Mouse (Mus musculus) midbrain, embryonic 15.5 days (tissue): Measurements from ENCODE around the gene C1qtnf6. TPM values are rescaled to one million over a fixed set of nuclear protein-coding genes. Genes with fewer than 3 reads are reported as not detected.
A peak's percentile ranks its signal among the peaks of the same experiment; 100 is the strongest.

Source experiments
- ATAC-seq: fragments of 200-750 bp; cut with Nextera tagmentation; replicated peaks from 2 replicates; pipeline ENCODE4 v1.8.0; 2017; ENCODE audit warnings: moderate TSS enrichment
- H3K27ac ChIP-seq: fragments of 300-500 bp; sonication (generic); 2 replicates; pipeline ENCODE4 v1.5.1; 2015; ENCODE audit warnings: mild to moderate bottlenecking, inconsistent platforms
- H3K27me3 ChIP-seq: fragments of 300-500 bp; sonication (generic); replicated peaks from 2 replicates; pipeline ENCODE4 v1.6.1; 2015; ENCODE audit warnings: inconsistent platforms
- H3K36me3 ChIP-seq: fragments of 300-500 bp; sonication (generic); replicated peaks from 2 replicates; pipeline ENCODE4 v1.6.1; 2015; ENCODE audit warnings: inconsistent platforms
- H3K4me1 ChIP-seq: fragments of 300-500 bp; sonication (generic); 2 replicates; pipeline ENCODE4 v1.6.1; 2015; ENCODE audit warnings: inconsistent platforms
- H3K4me2 ChIP-seq: fragments of 300-500 bp; sonication (generic); 2 replicates; pipeline ENCODE4 v1.6.1; 2015; ENCODE audit warnings: inconsistent platforms, mild to moderate bottlenecking, moderate library complexity
- H3K4me3 ChIP-seq: fragments of 300-500 bp; sonication (generic); 2 replicates; pipeline ENCODE4 v1.5.1; 2015; ENCODE audit warnings: mild to moderate bottlenecking, inconsistent platforms
- H3K9ac ChIP-seq: fragments of 300-500 bp; sonication (generic); 2 replicates; pipeline ENCODE4 v1.6.1; 2015; ENCODE audit warnings: mild to moderate bottlenecking, inconsistent platforms
- H3K9me3 ChIP-seq: fragments of 300-500 bp; sonication (generic); 2 replicates; pipeline ENCODE4 v1.6.1; 2016; ENCODE audit warnings: inconsistent platforms
- WGBS: fragments of 180-500 bp; shearing (Covaris S2); methylation state at CpG from one replicate; pipeline ENCODE4 v1.1.7; 2015; ENCODE audit warnings: mixed read lengths; 5-methylcytosine and 5-hydroxymethylcytosine counted together
- polyA plus RNA-seq: library from polyadenylated mRNA; unstranded; fragments of >200 nt; fragmentation: Nextera tagmentation; extraction: Ambion mirVana; gene quantifications from 2 replicates; pipeline ENCODE4 v1.2.1, GENCODE M21; 2015

C1qtnf6 gene
- polyA plus RNA-seq, 1 experiment from 2014 or later, result 6.6 TPM

DNA sequence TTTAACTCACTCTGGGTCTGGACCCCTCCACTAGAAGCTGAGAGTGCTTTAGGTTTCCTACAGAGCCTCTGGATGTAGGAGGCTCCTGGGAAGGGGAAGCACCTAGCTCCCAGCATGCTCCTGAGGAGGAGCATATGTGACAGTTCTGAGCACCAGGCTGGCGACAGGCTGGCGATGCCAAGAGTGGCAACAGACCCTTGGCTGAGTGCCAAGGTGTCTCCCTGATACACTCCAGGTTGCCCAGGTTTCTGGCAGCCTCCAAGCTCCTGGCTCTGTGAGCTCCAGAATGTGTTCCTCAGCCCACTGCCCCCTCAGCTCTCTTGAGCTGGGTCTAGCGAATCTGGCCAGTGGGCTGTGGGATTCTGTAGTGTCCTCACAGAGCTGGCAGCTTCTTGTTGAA, 10.4 kb upstream of the C1qtnf6 start:
- WGBS, result 78% methylated on average over 3 of the region's 3 CpGs
- no peak for ATAC-seq
- no peak overlapping the region for H3K4me2 ChIP-seq
- H3K27me3 ChIP-seq, result peaks cover 5% of the 10 kb centered on the region
- H3K27ac ChIP-seq, result no peak overlapping the region
- H3K9me3 ChIP-seq, result no peaks in the 10 kb centered on the region
- peaks cover 10% of the 10 kb centered on the region for H3K4me1 ChIP-seq
- no peak overlapping the region for H3K9ac ChIP-seq
- H3K4me3 ChIP-seq, result no peak overlapping the region
- no peaks in the 10 kb centered on the region for H3K36me3 ChIP-seq

DNA sequence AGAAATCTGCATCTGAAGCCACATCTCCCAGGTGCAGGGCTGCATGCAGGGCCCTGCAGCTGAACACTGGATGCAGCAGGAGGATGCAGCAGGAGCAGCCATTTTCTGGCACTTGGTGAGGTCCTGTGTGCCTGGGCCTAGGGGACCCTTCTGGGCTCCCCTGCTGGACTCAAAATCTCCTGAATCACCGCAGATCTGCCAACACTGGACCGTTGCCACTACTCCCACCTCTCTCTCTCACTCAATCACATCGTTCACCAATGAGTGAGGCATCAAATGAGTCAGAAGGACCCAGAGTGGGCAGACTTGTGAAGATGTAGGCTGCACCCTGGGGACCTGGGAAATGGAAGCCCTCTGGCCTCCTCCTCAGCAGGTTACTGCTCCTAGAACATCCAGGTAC, 9.8 kb upstream of the C1qtnf6 start:
- peaks cover 5% of the 10 kb centered on the region for H3K27me3 ChIP-seq
- no peaks in the 10 kb centered on the region for H3K9me3 ChIP-seq
- H3K9ac ChIP-seq, result no peak overlapping the region
- H3K4me2 ChIP-seq, result no peak overlapping the region
- 77% methylated on average over 3 of the region's 3 CpGs for WGBS
- H3K36me3 ChIP-seq, result no peaks in the 10 kb centered on the region
- H3K27ac ChIP-seq, result no peak overlapping the region
- ATAC-seq, result no peak
- no peak overlapping the region for H3K4me3 ChIP-seq
- peaks cover 13% of the 10 kb centered on the region for H3K4me1 ChIP-seq

GRCm38 (mm10) chr15:78535723-78536421, 4.7 kb upstream of the C1qtnf6 start:
- Histone ChIP-seq H3K9ac (0 out of 2 replicates have a peak overlapping the region, but pooled peaks have one; percentile 4), H3K9me3 (no peaks in the 10 kb centered on the region), H3K36me3 (no peaks in the 10 kb centered on the region), H3K4me2 (no peak overlapping the region), H3K4me3 (no peak overlapping the region), H3K27me3 (no peaks in the 10 kb centered on the region; the same call in none of the 2 replicates), H3K27ac (peak overlapping the region; percentile 52; the same call in 1 of the 2 replicates), H3K4me1 (peaks cover 24% of the 10 kb centered on the region)
- WGBS, result 36% methylated on average over 10 of the region's 10 CpGs
- ATAC-seq, result no peak

- H3K4me2 ChIP-seq, result no peak overlapping the region
- no peak for ATAC-seq
- H3K27ac ChIP-seq, result no peak overlapping the region
- peaks cover 38% of the 10 kb centered on the region for H3K4me1 ChIP-seq
- no peaks in the 10 kb centered on the region; the same call in 1 of the 2 replicates for H3K27me3 ChIP-seq
- no peaks in the 10 kb centered on the region for H3K9me3 ChIP-seq
- H3K36me3 ChIP-seq, result no peaks in the 10 kb centered on the region
- H3K9ac ChIP-seq, result no peak overlapping the region
- WGBS, result 80% methylated on average over 10 of the region's 10 CpGs
- no peak overlapping the region for H3K4me3 ChIP-seq
Observed at GRCm38 (mm10) chr15:78533346-78533835, 2.2 kb upstream of the C1qtnf6 start.

DNA sequence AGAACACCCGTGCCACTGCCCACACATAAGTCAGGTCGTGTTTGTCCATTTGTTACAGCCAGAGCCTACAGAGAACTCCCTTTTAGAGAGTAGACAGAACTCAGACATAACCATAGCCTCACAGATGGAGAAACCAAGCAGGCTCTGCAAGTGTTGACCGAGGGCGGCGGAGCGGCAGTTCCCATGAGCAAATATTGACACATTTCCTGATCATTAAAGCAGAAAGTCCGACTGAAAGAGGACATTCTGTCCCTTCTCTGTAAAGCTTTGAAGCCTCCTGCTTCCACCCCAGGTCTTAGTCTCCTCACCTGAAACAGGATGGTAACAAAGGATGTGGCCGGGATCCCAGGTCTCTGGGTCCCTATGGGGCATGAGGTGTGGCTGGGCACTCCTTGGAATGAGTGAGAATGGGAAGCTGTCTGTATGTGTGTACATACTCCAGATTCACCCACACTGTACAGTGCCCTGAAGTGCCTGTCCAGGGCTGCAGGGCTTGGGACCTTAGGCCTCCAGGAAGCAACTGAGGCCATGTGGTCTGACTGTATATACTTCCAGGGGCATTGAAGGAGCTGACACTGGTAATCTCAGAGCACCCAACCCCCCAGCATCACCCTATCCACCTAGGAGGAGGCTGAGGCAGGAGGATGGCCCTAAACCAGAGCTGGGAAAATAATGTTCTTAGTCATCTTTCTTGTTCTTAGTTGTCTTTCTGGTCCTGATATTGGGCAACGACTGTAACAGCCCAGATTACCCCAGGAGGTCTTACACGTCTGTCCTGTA, 1.5 kb upstream of the C1qtnf6 start:
- Histone ChIP-seq H3K4me3 (no peak overlapping the region), H3K9ac (no peak overlapping the region), H3K9me3 (no peaks in the 10 kb centered on the region), H3K27me3 (no peaks in the 10 kb centered on the region; the same call in 1 of the 2 replicates), H3K27ac (0 out of 2 replicates have a peak overlapping the region, but pooled peaks have one; percentile 21), H3K36me3 (no peaks in the 10 kb centered on the region), H3K4me1 (peaks cover 38% of the 10 kb centered on the region), H3K4me2 (no peak overlapping the region)
- WGBS, result 71% methylated on average over 10 of the region's 10 CpGs
- ATAC-seq, result no peak

DNA sequence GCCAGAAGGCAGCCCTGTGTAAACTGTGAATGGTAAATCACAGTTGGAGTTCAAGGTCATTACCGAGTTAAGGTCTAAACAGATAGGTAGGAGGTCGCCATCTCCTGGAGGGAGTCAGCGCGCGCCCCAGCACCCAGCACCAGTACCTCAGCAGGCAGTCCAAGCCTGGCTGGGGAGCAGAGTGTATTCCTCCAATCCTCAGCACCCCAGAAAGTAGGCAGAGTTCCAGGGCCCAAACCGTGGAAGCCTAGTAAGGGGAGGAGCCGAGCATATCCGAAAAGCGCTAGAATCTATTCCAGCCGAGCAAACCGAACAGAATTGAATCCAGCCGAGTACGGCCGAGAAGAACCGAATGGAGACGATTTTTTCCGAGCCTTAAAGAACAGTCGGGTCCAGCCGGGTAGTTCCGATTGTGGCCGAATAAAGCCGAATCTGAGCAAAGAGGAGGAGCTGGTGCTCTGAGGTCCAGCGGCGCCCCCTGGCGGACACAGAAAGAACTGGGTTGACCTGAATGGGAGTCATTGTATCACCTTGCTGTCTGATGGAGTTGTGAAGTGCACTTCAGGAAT, 769 bp upstream of the C1qtnf6 start:
- H3K27me3 ChIP-seq, result no peaks in the 10 kb centered on the region
- peak; percentile 91 for ATAC-seq
- H3K4me3 ChIP-seq, result peak overlapping the region; percentile 33
- WGBS, result under 1% methylated on average over 25 of the region's 25 CpGs
- H3K27ac ChIP-seq, result peak overlapping the region; percentile 84
- peaks cover 38% of the 10 kb centered on the region for H3K4me1 ChIP-seq
- peak overlapping the region; percentile 41; the same call in 1 of the 2 replicates for H3K9ac ChIP-seq
- no peaks in the 10 kb centered on the region for H3K9me3 ChIP-seq
- no peaks in the 10 kb centered on the region for H3K36me3 ChIP-seq
- H3K4me2 ChIP-seq, result peak overlapping the region; percentile 59

GRCm38 (mm10) chr15:78531451-78531720, 170 bp upstream of the C1qtnf6 start:
- H3K36me3 ChIP-seq, result no peaks in the 10 kb centered on the region
- WGBS, result 76% methylated on average over 4 of the region's 4 CpGs
- H3K27ac ChIP-seq, result peak overlapping the region; percentile 84; the same call in 1 of the 2 replicates
- peak overlapping the region; percentile 41; the same call in 1 of the 2 replicates for H3K9ac ChIP-seq
- no peak overlapping the region for H3K4me3 ChIP-seq
- no peak for ATAC-seq
- no peaks in the 10 kb centered on the region for H3K27me3 ChIP-seq
- peaks cover 38% of the 10 kb centered on the region for H3K4me1 ChIP-seq
- no peaks in the 10 kb centered on the region for H3K9me3 ChIP-seq
- no peak overlapping the region; the same call in 1 of the 2 replicates for H3K4me2 ChIP-seq

DNA sequence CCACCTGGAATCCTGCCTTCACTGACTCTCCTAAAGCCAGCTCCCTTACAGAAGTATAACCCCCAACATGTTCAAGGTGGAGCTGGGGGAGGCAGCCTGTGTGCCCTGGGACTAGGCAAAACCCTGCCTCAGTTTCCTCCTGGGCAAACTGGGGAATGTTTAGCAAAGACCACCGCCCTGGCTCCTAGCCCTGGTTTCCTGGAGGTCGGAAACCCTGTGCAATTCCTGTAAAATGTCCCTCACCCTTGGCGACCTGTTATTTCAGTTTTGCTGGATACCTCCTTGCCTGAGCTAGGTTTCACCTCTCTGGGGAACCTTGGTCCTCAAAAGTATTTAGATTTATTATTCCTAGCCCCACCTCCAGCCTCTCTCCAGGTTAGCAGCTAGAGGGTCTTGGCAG, 1.1 kb downstream of the C1qtnf6 start:
- Histone ChIP-seq H3K4me3 (no peak overlapping the region), H3K4me1 (peaks cover 28% of the 10 kb centered on the region), H3K9ac (no peak overlapping the region), H3K27ac (no peak overlapping the region), H3K9me3 (no peaks in the 10 kb centered on the region), H3K27me3 (no peaks in the 10 kb centered on the region), H3K36me3 (no peaks in the 10 kb centered on the region), H3K4me2 (peak overlapping the region; percentile 50)
- 64% methylated on average over 3 of the region's 3 CpGs for WGBS
- no peak for ATAC-seq

DNA sequence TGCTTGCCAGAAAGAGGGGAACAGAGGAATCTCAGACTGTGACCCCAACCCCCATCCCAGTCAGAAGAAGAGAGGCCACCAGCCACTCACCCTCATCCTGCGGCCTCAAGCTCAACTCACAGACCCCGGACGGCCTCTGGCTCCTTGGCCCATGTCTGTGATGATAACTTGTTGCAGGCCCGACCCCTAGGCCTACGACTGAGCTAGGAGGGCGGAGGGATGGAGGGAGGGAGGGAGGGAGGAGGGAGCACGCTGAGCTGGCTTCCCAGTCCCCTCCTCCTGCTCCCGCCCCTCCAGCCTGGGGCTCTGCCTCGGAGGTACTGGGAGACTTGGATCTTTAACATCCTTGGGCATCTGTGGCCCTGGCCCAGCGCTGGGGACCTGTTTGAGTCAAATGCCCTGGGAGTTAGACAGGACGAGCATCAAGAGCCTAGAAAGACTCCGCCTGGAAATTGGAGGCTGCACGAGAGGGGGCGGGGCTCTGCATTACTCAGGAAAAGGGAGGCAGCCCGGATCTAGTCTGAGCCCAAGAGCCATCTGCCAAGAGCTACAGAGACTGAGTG, 1.7 kb downstream of the C1qtnf6 start:
- Histone ChIP-seq H3K36me3 (no peaks in the 10 kb centered on the region), H3K9ac (peak overlapping the region; percentile 46), H3K27ac (no peak overlapping the region), H3K9me3 (no peaks in the 10 kb centered on the region), H3K4me3 (peak overlapping the region; percentile 25), H3K27me3 (no peaks in the 10 kb centered on the region), H3K4me1 (peaks cover 28% of the 10 kb centered on the region), H3K4me2 (peak overlapping the region; percentile 50)
- WGBS, result 5% methylated on average over 15 of the region's 15 CpGs
- ATAC-seq, result peak; percentile 7; the same call in 1 of the 2 replicates

GRCm38 (mm10) chr15:78528726-78529411, 2.3 kb downstream of the C1qtnf6 start:
- H3K9me3 ChIP-seq, result no peaks in the 10 kb centered on the region
- no peak for ATAC-seq
- H3K27ac ChIP-seq, result no peak overlapping the region
- H3K27me3 ChIP-seq, result no peaks in the 10 kb centered on the region
- WGBS, result 55% methylated on average over 11 of the region's 11 CpGs
- H3K9ac ChIP-seq, result peak overlapping the region; percentile 46
- peak overlapping the region; percentile 25; the same call in 1 of the 2 replicates for H3K4me3 ChIP-seq
- peaks cover 28% of the 10 kb centered on the region for H3K4me1 ChIP-seq
- H3K36me3 ChIP-seq, result no peaks in the 10 kb centered on the region
- H3K4me2 ChIP-seq, result peak overlapping the region; percentile 50

DNA sequence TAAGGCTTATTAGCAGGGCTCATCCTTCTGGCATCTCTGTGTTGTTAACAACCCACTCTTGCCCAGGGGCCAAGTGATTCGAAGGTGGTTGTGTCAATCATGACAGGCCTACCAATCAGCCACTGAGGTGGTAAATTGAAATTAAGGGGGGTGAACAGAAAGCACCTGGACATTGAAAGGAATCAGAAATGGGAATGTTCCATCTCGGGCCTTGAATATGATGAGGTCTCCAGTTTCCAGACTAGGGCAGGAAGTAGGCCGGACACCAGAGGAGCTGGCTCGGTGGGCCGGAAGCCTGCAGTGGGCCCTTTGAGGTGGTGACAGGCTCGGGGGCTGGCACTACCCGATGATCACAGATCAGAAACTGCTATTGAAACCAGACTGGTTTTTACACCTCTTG, 3.2 kb downstream of the C1qtnf6 start:
- no peaks in the 10 kb centered on the region for H3K27me3 ChIP-seq
- ATAC-seq, result no peak
- WGBS, result 85% methylated on average over 7 of the region's 7 CpGs
- no peak overlapping the region for H3K4me3 ChIP-seq
- no peaks in the 10 kb centered on the region for H3K9me3 ChIP-seq
- H3K36me3 ChIP-seq, result no peaks in the 10 kb centered on the region
- H3K9ac ChIP-seq, result no peak overlapping the region
- no peak overlapping the region for H3K4me2 ChIP-seq
- H3K27ac ChIP-seq, result no peak overlapping the region
- peaks cover 28% of the 10 kb centered on the region for H3K4me1 ChIP-seq
